Mouse (Mus musculus) cerebellum, adult 8-10 months (tissue): ENCODE results near the gene Rbms2.

Experiments
- DNase-seq: peaks from one replicate; pipeline ENCODE4 v3.0.0; 2022

Rbms2 gene

DNA sequence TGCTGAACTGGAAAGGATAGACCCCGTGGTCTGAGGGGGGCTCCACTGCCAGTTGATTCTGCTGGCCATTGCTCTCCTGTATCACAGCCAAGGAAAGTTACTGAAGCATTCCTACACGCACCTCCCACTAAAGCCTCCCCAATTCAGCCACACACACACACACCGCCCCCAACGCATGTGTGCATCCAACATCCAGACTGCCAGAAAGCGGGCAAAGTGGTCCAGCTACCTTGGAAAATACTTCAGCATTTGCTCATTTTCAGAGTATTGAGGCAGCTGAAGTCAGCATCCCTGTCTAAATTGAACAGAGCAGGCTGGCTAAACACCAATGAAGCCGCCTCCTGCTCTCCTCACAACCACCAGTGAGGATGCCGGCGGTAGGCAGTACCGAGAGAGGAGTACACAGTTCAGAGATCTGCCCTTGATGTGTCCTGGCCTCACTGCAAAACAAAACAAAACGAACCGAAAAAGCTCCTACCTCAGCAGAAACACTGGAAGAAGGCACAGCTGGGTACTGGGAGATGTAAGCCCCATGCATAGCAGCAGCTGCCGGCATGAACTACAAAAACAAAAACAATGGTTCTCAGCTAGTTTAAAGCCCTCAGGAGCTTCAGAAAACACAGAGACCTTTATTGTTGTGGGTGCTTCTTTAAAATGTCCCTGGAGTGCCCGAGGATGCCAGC, 46.3 kb downstream of the Rbms2 start:
- no peak for DNase-seq

DNA sequence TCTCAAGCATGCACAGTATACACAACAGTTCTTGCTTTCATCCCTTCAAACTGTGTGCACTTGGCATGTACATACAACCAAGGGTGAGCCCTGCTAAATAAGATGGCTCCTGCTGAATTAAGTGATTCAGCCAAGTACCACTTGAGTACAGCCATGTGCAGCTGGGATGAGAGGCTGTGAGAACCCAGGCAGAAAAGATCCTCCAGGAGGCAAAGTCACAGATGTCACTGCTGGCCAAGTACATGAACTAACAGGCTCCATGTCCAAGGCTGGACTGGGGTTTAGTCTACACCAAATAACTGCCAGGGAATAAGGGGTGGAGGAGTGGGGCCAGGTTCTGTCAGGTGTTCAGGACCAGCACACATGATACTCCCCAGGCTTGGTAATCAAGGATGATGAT, 48.3 kb downstream of the Rbms2 start:
- no peak for DNase-seq

DNA sequence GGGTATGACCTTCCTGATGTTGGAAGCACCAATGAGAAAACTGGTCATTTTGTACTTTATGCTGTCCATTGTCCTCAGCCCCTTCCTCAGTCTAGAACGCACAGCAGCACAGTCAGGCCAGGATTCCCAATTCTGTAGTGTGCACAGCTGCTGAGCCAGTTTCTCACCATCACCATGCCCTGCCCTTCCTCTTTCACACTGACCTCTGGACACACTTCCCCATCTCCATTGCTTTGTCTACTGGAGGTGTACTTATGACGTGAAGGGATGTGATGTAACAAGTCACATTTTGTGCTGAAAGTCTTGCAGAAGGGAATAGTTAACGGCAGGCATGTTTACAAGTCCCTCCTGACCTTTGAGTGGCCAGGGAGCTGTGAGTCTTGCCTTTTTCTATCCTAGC, 48.8 kb downstream of the Rbms2 start:
- DNase-seq: no peak

DNA sequence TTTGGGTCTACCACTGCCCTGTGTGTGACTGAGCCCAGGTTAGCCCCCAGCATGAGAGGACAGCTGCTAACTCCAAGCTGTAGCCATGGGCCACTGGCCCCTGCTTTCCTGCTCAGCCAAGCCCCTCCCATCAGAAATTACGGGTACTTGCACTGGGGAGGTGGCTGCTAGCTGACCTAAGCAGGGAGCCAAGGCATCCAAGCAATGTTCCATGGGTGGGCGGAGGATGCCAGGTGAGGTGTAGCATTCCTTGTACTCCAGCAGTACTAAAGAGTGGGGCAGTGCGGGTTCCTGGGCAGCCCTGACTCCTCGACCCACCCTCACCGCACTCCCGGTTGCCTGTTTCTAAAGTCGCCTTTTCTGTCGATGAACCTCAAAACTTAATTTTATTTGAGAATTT, 52.0 kb downstream of the Rbms2 start:
- DNase-seq: no peak

DNA sequence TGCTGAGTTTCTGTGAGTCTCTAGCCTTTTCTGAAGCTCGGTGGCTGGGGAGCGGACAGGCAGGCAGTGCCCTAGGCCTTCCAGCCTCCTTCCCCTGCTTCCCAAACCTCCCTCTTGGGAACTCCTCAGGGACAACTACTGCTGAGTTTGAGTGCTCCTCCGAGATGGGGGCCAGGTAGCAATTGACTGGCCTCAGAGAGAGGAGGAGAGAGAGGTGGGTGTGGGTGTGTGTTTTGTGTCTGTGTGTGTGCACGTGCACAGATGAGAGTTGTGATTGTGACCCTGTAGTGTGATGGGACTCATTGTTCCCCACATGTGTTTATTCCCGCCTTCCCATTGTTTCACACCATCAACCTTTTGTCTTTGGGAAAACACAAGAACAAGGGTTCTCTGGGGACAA, 52.6 kb downstream of the Rbms2 start:
- no peak for DNase-seq

DNA sequence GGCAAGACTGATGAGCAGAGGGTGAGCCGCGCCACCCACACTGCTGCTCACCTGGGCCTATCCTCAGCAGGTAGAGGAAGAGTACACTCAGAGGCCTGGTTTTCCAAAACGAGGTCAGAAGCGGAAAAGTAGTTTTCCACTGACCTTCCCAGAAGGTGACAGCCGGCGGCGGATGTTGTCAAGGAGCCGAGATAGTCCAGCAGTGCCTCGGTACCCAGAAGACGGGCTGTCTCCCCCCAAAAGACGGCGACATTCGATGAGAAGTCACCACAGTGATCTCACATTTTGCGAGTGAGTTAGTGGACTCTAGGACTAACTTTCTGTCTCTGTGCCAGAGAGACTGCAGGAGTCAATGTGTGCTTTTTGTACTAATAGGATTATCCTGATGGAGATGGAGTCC, 54.1 kb downstream of the Rbms2 start:
- DNase-seq: no peak

DNA sequence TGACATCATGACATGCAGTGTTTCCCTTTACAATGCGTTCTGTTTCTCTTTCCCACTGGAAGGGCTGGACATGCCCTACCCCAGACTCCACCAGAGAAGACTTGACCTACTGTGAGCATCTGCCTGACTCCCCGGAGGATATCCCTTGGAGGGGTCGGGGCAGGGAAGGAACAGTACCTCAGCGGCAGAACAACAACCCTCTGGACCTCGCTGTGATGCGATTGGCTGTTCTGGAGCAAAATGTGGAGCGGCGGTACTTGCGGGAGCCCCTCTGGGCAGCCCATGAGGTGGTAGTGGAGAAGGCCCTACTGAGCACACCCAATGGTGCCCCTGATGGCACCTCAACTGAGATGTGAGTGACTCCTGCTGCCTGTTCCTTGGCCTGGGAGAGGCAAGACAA, 55.3 kb downstream of the Rbms2 start:
- DNase-seq: no peak

DNA sequence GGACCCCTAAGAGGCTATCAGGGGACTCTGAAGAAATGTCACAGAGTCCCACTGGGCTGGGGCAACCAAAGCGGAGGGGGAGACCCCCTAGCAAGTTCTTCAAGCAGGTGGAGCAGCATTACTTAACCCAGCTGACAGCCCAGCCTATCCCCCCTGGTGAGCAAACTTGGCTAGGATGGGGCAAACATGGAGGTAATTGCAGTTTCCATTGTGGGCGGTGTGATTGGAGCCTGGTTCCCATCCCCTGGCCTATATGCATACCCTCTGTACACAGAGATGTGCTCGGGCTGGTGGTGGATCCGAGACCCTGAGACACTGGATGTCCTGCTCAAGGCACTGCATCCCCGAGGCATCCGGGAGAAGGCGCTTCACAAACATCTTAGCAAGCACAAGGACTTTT, 56.3 kb downstream of the Rbms2 start:
- no peak for DNase-seq

DNA sequence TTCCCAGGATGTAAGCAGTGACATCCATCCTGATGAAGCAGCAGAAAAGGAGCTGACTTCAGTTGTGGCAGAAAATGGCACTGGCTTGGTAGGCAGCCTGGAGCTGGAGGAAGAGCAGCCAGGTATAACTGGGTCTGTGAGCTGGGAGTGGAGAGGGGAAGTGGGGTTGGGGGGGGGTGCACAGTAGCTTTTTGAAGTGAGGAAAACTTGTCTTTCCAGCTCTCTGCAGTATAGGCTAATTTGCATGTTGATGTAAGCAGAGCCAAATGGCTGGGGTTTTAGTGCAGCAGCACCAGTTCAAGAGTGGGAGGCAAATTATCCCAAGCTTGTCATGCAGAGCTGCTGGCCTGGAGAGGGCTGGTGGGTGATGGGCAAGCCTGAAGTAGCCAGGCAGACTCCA, 68.9 kb downstream of the Rbms2 start:
- no peak for DNase-seq

DNA sequence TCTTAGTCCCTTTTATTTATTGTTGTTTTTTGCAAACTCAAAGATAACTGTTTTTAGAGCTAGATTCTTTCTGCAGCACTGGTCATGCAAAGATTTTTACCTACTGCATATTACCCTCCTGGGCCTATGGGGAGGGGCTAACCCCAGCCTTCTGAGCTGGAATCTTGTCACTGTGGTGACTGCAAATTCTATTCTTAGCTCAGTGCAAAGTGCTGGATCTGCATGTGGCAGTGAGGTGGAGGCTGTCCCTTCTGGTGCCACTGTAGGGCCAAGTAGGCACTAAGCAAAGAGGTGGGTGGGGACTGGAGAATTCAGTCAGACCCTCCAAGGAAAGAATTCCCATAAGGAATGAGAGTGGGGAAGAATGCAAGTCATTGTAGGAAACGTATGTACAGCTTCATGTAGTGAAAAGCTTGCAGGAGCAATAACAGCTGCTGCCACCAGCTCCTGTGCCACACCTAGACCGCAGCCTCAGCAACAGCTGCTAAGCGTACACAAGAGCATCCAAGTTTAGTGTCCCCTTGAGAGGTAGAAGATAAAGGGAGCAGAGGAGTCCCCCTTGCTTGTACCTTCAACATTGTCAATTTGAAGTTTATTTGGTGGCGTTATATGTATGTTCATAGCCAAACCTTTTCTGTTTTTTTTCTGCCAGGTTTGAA, 69.9 kb downstream of the Rbms2 start:
- DNase-seq: no peak

DNA sequence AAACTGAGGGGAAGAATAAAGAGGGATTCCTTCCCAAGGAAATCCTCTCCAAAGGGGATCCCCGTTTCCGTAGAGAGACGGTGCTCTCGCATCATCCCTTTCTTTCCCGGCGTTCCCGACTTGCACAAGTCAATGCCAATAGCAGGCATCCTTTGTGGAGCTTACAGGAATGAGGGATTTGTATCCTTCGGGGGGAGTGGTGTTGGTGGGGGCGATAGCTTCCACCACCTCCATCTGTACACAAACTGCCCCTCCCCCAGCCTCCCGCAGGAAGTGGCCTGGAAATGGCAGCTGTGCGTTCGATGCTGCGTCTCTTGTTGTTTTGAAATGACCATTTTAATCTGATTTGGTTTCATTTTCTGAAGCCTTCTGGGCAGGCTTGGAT, 82.5 kb downstream of the Rbms2 start:
- peak; percentile 56 for DNase-seq

DNA sequence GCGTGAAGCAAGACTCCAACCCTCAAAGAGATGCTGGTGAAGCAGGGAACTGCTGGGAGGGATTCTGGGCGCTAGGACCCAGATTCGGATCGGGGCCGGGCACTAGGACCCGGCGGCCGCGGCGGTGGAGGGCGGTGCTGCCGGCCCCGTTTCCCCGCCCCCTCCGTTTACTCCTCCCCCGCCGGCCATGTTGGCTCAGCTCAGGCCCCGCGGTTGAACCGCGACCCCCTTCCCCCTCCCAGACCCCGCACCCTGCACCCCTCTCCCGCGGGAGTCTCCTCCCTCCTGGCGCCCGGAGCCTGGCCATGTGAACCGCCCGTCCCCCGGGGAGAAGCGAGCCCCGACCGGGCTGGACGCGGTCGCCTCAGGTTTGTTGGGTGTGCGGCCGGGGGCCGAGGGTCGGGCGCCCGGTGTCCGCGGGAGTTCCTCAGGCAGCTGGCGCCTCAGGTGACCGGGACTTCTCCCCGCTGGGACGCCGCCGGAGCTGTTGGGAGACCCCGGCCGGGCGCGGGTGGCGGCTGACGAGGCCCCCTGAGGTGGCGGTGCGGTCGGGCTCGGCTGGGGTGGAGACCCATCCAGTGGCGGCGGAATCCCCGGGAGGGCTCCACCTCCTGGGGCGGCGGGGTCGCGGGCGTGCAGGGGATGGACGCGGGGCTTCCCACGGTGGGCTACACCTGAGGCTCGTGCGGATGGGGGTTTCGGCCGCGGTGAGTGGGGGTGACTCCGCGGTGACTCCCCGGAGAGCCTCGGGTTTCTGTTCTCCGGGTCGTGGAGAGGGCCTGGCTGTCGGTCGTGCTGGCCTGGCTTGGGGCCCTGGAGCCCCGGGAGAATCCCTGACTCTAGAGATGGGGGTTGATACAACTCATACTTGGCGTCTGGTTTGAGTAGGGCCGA, 83.2 kb downstream of the Rbms2 start:
- DNase-seq: peak; percentile 74

DNA sequence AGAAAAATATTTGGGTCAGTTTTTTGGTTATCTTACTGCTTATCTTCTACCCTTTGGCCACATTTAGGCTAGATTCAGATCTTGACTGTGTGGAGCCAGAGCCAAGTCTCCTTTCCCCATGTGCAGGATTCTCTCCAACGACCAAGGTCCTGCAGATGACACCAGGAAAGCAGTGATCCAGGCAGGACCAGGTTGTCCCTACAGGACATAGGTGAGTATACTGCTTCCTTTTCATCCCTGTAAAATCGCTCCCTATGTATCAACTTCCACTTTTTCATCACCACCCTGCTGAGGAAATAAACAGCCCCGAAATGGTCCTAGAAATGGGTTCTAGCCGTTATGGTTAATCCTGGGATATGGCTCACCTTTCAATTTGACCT, 83.8 kb downstream of the Rbms2 start:
- DNase-seq: no peak

DNA sequence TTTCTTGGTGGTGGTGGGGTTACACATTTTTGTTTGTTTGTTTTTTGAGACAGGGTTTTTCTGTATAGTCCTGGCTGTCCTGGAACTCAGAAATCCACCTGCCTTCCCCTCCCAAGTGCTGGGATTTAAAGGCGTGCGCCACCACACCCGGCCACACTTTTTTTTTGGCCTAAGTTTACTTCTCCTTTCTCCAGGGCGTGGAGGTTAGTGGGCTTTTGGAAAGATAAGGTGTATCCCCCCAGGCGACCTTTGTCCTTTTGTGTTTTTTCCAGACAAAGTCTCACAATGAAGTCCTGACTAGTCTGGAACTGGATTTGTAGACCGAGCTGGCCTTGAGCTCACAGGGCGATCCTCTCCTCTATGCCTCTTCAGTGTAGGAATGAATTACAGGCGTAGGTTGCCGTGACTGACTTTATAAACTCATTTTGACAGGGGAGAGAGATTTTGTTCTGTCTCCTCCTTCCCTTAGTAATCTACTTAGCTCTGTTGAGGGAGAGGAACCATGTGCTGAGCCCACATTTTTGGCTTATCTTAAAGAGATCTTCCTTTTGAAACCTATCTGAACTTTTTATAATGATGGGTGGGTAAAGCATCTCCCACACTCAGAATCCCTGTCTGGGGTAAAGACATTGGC, 85.0 kb downstream of the Rbms2 start:
- DNase-seq: no peak

DNA sequence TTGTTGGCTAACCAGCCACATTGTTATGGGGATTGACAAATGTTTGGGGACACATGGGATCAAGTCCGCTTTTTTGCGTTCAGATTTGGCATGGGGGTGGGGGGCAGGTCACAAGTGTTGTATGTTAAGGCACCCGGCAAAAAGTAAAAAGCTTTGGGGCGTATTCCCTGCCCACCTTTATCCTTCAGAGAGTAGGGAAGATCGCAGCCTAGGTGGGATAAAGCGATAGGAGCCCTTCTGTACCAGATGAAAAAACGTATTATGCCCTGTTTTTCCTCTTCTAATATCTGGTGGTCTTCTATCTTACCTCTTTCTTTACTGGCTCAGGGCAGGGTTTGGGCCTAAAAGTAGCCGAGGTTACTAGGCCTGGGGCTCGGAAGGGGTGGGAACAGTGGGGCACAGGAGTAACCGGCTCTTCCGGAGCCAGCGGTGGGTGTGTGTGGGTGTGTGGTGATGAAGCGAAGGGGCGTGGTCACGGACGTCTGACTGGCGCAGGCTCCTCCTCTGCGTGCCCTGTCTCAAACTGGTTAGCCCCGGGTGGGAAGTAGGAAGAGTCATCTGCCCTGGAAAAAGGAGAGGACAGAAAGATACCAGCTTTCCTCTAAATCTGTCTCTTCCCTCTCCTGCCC, 85.6 kb downstream of the Rbms2 start:
- peak; percentile 60 for DNase-seq

DNA sequence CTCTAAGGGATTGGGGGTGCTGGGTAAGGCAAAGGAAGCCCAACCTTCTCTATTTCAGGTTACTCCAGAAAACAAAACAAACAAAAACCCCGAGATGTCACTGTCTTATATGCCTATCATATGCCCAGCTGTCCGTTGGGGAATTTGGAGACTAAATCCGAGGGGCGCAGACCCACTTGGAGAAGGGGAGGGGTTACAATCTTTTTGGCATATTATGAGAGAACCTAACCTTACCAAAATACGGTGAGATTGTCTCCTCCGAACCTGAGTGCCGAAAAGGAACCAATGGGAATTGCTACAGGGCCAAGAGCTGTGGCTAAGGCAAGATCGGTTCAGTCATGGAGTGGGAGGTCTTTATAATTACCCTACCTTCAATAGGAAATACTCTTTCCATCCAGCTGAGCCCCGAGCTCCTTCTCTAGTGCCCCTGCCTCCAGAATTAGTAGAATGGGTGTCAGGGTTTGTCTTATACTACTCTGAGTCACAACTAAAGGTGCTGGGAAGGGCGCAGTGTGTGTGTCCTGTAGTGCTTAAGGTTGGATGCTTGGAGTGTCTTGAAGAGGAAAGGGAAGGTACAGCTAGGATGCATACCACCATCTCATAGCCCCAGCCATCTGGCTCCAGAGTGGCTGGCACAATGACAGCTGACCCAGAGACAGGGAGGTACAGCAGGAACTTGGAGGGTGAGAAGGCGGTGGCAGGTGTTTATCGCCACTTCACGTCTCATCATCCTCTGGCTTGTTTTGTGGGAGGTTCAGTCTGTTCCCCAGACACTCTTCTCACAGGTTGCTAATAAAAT, 86.4 kb downstream of the Rbms2 start:
- DNase-seq: peak; percentile 51

DNA sequence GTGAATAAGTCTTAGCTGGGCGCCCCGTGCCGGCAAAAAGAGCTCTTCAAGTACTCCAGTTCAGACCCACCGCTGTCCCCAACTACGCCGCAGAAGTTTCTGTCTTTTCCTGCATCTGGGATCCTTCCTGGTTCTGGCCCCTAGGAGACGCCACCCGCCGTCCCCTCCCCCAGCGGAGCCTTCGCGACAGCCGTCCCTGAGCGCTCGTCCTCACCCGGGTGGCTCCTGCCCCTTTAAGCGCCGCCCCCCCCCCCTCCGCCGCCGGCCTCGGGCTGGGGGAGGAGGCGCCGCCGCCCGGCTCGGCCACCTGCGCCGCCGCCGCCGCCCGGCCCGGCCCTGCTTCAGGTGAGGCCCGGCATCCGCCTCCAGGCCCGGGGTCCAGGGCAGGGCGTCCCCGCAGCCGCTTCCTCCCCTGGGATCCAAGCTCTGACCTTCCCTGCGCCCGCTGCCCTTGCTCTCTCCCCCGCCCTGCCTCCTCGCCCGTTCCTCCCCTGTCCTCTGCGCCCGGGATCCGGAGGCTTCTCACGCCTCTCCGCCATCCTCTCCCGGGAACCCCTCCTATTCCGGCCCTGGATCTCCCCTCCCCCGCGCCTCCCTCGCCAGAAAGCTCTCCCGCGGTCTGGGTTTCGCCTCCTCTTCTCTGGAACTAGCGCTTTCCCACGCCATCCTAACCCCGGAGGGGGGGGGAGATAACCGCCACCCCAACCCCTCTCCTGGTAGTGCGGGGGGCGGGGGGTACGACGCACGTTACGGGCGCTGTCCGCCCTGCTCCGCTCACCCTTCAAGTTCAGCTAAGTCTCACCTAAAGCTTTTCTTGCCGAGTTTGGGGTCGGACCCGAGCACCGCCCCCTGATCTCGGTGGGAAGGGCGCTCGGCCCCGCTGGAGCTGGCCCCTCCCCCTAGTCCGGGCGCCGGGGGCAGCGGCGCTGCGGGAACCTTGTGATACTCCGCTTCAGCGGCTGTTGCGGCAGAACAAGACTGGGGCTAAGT, 87.3 kb downstream of the Rbms2 start:
- peak; percentile 73 for DNase-seq

DNA sequence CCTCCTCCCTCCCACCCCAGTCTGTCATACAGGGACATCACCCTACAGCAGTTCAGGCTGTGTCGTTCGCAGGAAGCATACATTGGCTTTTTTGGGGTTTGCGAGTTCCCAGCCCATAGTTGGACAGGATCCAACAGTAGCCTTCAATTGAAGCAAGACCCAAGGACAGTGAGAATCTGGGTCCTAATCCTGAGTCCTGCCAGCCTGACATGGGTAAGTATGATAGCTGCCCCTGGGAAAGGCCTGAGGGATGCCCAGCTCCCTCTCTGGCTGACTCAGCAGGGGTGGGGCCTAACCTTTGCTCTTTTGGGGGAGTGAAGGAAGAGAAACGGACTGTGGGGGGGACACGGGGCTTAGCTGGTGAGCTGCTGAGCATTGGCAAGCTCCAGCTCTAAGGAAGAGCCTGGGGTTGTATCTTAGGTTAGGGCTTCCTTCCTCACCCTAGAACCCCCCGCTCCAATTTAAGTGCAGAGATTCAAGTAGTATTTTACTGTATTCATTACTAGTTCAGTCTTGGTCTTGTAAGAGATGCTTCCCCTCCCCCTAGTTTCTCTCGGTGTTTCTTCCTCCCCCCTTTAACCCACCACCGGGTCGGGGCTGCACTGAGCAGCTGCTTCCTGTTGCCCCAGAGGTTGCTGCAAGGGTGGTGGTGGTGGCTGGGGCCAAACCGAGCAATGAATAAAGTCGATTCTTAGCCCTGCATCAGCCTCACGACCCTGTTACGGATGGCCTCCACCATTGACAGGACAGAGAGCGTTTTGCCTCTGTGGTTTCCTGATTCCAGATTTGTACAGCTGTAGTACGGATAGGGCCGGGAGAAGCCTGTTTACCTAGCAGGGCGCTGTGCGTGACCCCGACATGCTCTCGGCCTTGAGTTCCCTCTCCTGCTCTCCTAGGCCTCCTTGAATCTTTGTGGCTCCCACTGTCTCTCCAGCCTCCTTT, 88.3 kb downstream of the Rbms2 start, which contains the start of gene Baz2a:
Gene Baz2a (plus strand): TSS at position 14 of the 942 bp plus-strand sequence.
- DNase-seq: peak; percentile 55
